Mouse (Mus musculus) midbrain, postnatal 0 days (tissue): ENCODE measurements at regions not wholly inside any gene's neighbourhood (a gene's known extent, or its start where the extent isn't known, plus 50 kb on each side); places are given as distances from the start of the nearest gene placed in this dataset.

Source experiments
- ATAC-seq: fragments of 200-750 bp; cut with Nextera tagmentation; 2 replicates; pipeline ENCODE4 v1.8.0; 2017; ENCODE audit warnings: moderate number of reproducible peaks, mild to moderate bottlenecking, moderate TSS enrichment, moderate library complexity; ENCODE audit not compliant: low FRiP score
- DNase-seq: peaks from one replicate; pipeline ENCODE4 v3.0.0-alpha.2; 2015; ENCODE audit warnings: low spot score
- H3K27ac ChIP-seq: fragments of 300-500 bp; sonication (generic); 2 replicates; pipeline ENCODE4 v1.5.1; 2014; ENCODE audit warnings: low read depth, mild to moderate bottlenecking, low read length, mixed read lengths
- H3K27me3 ChIP-seq: fragments of 300-500 bp; sonication (generic); 2 replicates; pipeline ENCODE4 v1.6.1; 2014; ENCODE audit warnings: low read length, control low read depth, mixed read lengths; ENCODE audit not compliant: insufficient read depth
- H3K36me3 ChIP-seq: fragments of 300-500 bp; sonication (generic); 2 replicates; pipeline ENCODE4 v1.6.1; 2014; ENCODE audit warnings: low read length, control low read depth, mixed read lengths; ENCODE audit not compliant: insufficient read depth
- H3K4me1 ChIP-seq: fragments of 300-500 bp; sonication (generic); 2 replicates; pipeline ENCODE4 v1.6.1; 2014; ENCODE audit warnings: mild to moderate bottlenecking, control low read depth, antibody characterized with exemption, low read length, mixed read lengths; ENCODE audit not compliant: insufficient read depth
- H3K4me2 ChIP-seq: fragments of 300-500 bp; sonication (generic); 2 replicates; pipeline ENCODE4 v1.6.1; 2014; ENCODE audit warnings: low read depth, mild to moderate bottlenecking, low read length, mixed read lengths; ENCODE audit not compliant: poor library complexity, severe bottlenecking
- H3K4me3 ChIP-seq: fragments of 300-500 bp; sonication (generic); 2 replicates; pipeline ENCODE4 v1.5.1; 2014; ENCODE audit warnings: low read depth, mild to moderate bottlenecking, low read length, moderate library complexity
- H3K9ac ChIP-seq: fragments of 300-500 bp; sonication (generic); replicated peaks from 2 replicates; pipeline ENCODE4 v1.6.1; 2014; ENCODE audit warnings: mild to moderate bottlenecking, low read length, moderate library complexity, mixed read lengths; ENCODE audit not compliant: poor library complexity, severe bottlenecking
- H3K9me3 ChIP-seq: fragments of 300-500 bp; sonication (generic); 2 replicates; pipeline ENCODE4 v1.6.1; 2016; ENCODE audit warnings: low read length, control low read depth
- CTCF ChIP-seq: IDR thresholded peaks from 2 replicates; pipeline ENCODE4 v1.5.1; 2016; ENCODE audit warnings: antibody characterized with exemption, mild to moderate bottlenecking
- WGBS: fragments of 180-500 bp; shearing (Covaris S2); extraction: QIAGEN DNeasy Blood & Tissue Kit; methylation state at CpG from one replicate; pipeline ENCODE4 v1.1.7; 2014; 5-methylcytosine and 5-hydroxymethylcytosine counted together

DNA sequence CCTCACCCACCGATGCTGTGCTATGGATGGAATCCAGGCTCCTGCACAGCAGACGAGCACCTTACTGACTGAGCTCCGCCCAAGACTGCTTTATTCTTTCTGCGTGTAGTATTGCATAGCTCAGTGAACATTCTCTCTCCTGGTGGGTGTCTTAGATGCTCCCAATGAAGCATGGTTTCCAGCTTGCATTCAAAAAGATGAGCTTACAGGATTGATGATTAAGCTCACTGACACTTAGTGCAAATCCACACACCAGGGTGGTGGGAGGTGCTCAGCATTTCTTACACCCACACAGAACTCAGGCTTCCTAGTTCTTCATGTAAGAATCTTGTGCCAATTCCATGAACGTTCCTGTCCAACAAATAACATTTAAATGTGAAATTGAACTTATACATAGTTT, 106.8 kb downstream of the Zfp326 start:
- H3K4me2 ChIP-seq: no peak overlapping the region
- H3K4me1 ChIP-seq: no peaks in the 10 kb centered on the region
- DNase-seq (no peak), ATAC-seq (no peak)
- H3K9ac ChIP-seq: no peak overlapping the region
- no peaks in the 10 kb centered on the region for H3K9me3 ChIP-seq
- no peak overlapping the region for H3K4me3 ChIP-seq
- no peak overlapping the region for H3K27ac ChIP-seq
- H3K36me3 ChIP-seq: no peaks in the 10 kb centered on the region
- WGBS: 79% methylated on average over 5 of the region's 5 CpGs
- TF ChIP-seq CTCF: no peak
- peaks cover 3% of the 10 kb centered on the region; the same call in 1 of the 2 replicates for H3K27me3 ChIP-seq

DNA sequence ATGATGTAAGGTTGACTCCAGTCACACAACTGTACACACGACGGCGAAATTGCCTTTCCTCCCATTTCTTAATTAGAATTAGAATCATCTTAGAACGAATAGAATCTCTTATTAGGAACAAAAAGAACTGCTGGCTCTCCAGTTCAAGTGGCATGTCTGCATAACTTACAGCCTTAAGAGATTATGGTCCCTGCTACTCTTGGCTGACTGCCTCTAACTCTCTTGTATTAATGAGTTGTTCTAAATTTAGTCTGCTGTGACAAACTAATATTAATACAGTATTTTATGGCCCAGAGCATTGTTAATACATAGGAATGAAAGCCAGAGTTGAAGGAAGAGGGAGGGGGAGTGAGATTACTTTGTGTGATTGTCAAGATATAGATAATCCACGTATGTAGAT, 100.4 kb downstream of the Zfp326 start:
- ATAC-seq: no peak
- DNase-seq: no peak
- H3K4me3 ChIP-seq: no peak overlapping the region

GRCm38 (mm10) chr5:105976076-105976475, 99.7 kb downstream of the Zfp326 start:
- Histone ChIP-seq H3K36me3 (no peaks in the 10 kb centered on the region), H3K9me3 (no peaks in the 10 kb centered on the region), H3K27ac (no peak overlapping the region), H3K4me3 (no peak overlapping the region; the same call in 1 of the 2 replicates), H3K27me3 (no peaks in the 10 kb centered on the region), H3K4me2 (peak overlapping the region; percentile 39), H3K4me1 (no peaks in the 10 kb centered on the region), H3K9ac (no peak overlapping the region)
- no peak for ATAC-seq
- no peak for DNase-seq
- TF ChIP-seq CTCF: no peak
- 33% methylated on average over 5 of the region's 5 CpGs for WGBS

More for the DNA sequence above, 100.4 kb downstream of the Zfp326 start:
- Histone ChIP-seq H3K27ac (no peak overlapping the region), H3K4me1 (no peaks in the 10 kb centered on the region), H3K4me2 (no peak overlapping the region), H3K36me3 (no peaks in the 10 kb centered on the region), H3K27me3 (no peaks in the 10 kb centered on the region), H3K9ac (no peak overlapping the region), H3K9me3 (no peaks in the 10 kb centered on the region)
- 51% methylated on average over 5 of the region's 5 CpGs for WGBS
- no peak for TF ChIP-seq CTCF

DNA sequence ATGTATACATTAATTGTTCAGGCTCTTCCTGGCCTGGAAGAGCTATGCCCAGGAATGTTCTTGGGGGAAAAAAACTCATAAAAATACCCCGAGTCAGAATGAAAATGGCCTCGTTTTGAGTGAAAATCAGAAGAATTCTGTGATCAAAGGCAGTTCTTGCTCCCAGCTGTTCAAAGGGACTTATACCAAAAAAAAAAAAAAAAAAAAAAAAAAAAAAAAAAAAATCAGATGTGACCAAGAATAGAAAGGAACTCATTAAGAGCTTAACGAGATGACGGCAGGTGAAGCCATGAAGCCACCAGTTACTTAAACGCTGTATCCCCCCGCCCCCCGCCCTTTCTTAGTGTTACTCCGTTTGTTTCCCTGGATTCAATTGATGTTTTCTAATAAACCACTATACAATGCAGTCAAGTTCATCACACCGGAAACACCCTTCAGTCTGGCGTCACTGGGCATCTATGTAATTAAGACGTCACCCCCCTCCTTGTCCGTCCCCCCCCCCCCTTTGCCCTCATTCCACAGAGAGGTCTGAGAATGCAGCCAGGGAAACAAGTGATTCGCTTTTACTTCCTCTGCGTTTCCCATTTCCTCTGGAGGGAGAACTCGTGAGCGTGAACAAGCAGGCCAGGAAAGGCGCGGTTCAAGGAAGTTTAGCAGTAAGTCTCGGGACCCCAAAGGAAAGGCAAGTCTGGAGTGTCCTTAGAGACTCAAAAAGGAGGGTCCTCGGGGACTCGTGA, 99.1 kb downstream of the Zfp326 start:
- DNase-seq: no peak
- Histone ChIP-seq H3K9me3 (no peaks in the 10 kb centered on the region), H3K27ac (no peak overlapping the region), H3K4me3 (peak overlapping the region; percentile 15), H3K4me1 (no peaks in the 10 kb centered on the region), H3K9ac (no peak overlapping the region), H3K36me3 (no peaks in the 10 kb centered on the region), H3K27me3 (no peaks in the 10 kb centered on the region), H3K4me2 (peak overlapping the region; percentile 39)
- 14% methylated on average over 21 of the region's 21 CpGs for WGBS
- no peak for TF ChIP-seq CTCF
- ATAC-seq: no peak; the same call in 1 of the 2 replicates

GRCm38 (mm10) chr5:105974576-105975177, 98.3 kb downstream of the Zfp326 start:
- Histone ChIP-seq H3K36me3 (no peaks in the 10 kb centered on the region), H3K27me3 (no peaks in the 10 kb centered on the region), H3K27ac (peak overlapping the region; percentile 13; the same call in 1 of the 2 replicates), H3K9me3 (no peaks in the 10 kb centered on the region), H3K9ac (0 out of 2 replicates have a peak overlapping the region, but pooled peaks have one; percentile 19), H3K4me1 (no peaks in the 10 kb centered on the region), H3K4me2 (no peak overlapping the region), H3K4me3 (no peak overlapping the region)
- TF ChIP-seq CTCF: no peak
- peak; percentile 62 for ATAC-seq
- 34% methylated on average over 18 of the region's 18 CpGs for WGBS
- DNase-seq: no peak
